Mouse (Mus musculus) cortical plate, adult 2 months (tissue): ENCODE data around the gene Taok1.

Experiments used
- CTCF ChIP-seq: fragments of 200-500 bp; IDR thresholded peaks from 2 replicates; pipeline ENCODE4 v1.5.1; 2011; ENCODE audit warnings: mild to moderate bottlenecking, control low read depth, low read length; ENCODE audit not compliant: insufficient read depth; ENCODE audit errors: extremely low read depth
- POLR2A ChIP-seq: fragments of 200-500 bp; IDR thresholded peaks from 2 replicates; pipeline ENCODE4 v1.6.1; 2011; ENCODE audit warnings: mild to moderate bottlenecking, low read length, control low read depth; ENCODE audit not compliant: insufficient read depth; ENCODE audit errors: extremely low read depth

DNA sequence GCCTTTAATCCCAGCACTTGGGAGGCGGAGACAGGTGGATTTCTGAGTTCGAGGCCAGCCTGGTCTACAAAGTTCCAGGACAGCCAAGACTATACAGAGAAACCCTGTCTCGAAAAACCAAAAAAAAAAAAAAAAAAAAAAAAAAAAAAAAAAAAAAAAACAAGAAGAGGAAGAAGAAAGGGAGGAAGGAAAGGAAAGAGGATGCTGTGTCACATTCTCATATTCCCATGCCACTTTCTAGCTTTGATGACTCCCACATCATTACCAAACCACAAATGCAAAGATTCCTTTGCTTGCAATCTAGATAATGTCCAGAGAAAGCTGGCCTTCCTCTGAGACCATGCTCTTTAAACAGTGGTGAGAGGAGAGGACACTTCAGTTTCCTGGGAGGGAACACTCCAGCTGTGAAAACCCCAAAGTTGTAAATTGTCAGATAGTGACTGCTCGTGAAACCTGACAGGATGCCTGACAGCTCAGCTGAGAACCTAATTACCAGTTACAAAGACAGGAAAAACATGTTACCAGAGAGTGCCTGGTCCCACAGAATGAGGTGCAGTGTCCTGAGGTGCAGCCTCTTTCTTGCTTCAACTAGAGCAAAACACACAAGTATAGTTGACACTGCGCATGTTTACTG is 14.4 kb upstream of the Taok1 start:
- TF ChIP-seq POLR2A (no peak), CTCF (no peak)
